Mouse (Mus musculus) urinary bladder, postnatal 14 days (tissue): ENCODE measurements around the gene Cnn2.

Source experiments
- DNase-seq: peaks from one replicate; pipeline ENCODE4 v3.0.0; 2021; ENCODE audit warnings: low spot score

Gene Cnn2

DNA sequence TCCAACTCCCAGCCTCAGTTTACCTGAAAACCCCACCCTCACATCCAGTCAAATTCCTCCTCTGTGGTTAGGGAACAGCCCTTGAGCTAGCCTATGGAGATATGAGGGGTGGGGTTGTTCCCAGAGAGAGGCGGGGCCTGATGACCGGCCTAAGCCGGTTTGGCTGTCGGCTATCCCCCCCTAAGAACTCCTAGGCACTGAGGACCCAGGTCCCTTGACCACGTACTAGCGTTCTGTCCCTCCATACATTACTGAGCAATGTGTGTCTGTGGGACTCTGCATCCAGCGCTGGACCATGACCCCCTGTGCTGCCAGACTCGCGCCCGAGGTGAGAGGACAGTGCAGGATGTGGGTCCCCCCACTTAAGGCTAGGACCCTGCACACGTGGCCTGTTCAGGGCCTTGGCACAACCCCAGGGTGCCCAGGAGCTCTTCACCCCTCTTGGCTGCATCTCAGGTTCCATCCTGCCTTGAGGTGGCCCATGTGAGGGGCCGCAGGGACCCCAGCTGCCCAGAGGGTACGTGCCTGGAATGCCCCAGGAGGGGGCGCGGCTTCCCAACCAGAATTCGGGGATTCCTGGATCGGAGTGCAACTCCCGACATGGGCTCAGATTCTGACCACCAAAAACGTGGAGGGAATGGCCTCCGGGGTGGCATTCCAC, 31.2 kb downstream of the Cnn2 start:
- DNase-seq, result no peak

DNA sequence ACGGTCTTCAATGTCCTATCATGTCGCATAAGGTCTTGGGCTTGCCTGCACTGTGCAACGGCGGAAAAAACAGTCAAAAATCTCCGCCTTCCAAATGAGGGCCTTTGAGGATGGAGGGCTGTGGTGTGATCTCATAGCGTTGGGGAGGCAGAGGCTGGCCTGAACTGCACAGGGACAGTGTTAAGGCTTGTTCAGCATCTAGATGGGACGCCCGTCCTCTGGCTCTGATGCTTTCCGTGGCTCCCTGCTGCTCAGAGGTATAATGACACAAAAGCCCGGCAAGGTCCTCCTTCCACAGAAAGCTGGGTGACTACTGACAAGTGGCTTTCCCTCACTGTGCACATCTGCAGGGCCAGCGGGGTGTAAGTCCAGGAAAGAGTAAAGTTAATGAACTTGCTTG, 31.8 kb downstream of the Cnn2 start:
- DNase-seq, result no peak

GRCm38 (mm10) chr10:80020603-80021319, 32.4 kb downstream of the Cnn2 start:
- DNase-seq, result no peak

DNA sequence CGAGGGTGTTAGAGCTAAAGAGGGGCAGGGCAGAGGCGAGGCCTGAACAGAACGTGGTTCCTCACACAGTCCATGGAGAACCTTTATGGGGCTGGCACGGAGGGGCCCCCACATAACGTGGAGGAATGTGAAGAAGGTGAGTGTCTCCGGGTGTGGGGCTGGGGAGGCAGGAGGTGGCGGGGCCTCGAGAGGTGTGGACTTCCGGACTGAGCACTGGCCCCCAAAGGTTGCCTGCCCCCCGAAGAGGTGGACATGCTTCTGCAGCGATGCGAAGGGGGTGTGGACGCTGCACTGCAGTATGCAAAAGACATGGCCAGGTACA, 32.9 kb downstream of the Cnn2 start:
- no peak for DNase-seq

DNA sequence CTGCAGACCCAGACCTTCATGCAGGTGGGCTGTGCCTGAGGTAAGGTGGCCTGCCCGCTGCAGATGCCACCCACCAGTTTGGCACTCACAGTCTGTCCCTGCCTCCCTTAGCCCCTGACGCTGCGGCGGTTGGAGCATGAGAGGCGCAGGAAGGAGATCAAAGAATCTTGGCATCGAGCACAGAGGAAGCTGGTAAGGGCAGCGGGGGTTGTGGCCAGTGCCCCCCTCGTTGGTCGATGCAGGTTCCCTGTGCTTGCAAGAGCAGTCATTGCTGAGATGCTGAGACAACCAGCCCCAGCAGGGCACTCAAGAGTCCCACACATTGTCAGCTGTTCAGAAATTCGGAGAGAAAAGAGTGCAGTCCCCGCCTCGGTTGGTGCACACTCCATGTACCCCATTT, 33.8 kb downstream of the Cnn2 start:
- DNase-seq, result no peak

DNA sequence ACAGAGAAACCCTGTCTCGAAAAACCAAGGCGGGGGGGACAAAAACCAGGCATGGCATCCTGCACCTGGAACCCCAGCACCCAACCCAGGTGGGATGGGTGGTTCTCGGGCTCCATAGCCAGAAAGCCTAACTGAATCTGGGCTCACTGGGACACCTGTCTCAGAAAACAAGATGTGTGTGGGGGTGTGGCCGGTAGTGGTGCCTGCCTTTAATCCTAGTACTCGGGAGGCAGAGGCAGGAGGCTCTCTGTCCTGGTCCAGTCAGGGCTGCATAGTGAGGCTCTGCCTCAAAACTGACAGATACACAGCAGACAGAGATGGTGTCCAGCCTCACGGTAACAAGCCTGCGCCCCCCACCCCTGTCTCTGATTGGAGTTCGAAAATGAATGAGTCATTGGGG, 34.4 kb downstream of the Cnn2 start:
- DNase-seq, result no peak

DNA sequence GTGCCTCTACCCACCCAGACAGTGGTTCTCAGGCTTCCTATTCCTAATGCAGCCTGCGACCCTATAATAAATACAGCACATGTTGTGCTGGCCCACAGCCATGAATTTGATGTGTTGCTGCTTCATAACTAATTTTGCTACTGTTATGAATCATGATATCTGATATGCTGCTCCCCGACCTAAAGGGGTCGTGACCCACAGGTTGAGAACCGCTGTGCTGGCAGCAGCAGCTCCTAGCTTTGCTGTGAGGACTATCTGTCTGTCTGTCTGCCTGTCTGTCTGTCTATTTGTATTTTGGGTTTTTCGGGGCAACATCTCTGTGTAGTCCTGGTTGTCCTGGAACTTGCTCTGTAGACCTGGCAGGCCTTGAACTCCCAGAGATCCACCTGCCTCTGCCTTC, 35.4 kb downstream of the Cnn2 start:
- DNase-seq, result no peak

GRCm38 (mm10) chr10:80024229-80025043, 36.1 kb downstream of the Cnn2 start:
- DNase-seq, result no peak

- no peak for DNase-seq
Measured at GRCm38 (mm10) chr10:80025044-80025347, 36.6 kb downstream of the Cnn2 start.

DNA sequence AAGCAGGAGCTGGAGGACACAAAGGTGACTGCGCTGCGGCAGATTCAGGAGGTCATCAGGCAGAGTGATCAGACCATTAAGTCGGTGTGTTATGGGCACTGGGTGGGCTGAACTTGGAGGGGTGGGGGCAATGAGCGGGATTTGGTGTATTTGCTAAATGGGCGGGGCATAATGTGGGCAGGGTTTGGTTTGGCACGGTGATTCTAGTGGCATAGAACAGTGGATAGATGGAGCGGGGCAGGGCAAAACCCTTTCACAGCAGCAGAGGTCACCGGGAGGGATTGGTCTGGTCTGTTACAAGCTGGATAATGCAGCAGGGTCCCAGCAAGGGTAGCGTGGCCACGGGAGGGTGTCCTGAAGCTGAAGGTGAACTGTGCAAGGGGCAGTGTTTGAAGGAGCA, 37.1 kb downstream of the Cnn2 start:
- DNase-seq, result no peak

- no peak for DNase-seq
Measured at GRCm38 (mm10) chr10:80025889-80026288, 37.5 kb downstream of the Cnn2 start.

- DNase-seq, result no peak
Measured at GRCm38 (mm10) chr10:80027681-80028520, 39.5 kb downstream of the Cnn2 start.

- no peak for DNase-seq
Measured at GRCm38 (mm10) chr10:80028521-80028846, 40.1 kb downstream of the Cnn2 start.

DNA sequence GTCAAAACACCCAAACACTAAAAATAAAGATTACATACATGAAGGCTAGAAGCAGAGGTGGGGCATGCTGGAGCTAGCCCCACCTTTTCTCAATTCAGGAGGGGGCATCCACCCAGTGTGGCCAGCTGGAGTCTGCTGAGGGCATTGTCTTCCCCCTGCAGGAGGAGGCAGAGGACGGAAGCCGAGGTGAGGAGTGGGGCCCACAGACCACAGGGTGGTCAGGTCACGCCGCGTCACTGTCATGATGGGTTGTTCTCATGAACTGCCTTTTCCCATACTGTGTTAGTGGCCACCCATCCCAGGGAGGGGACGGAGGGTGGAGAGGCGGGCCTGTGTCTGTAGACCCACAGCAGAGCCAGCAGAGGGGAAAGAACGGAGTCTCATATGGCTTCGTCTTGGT, 41.8 kb downstream of the Cnn2 start:
- no peak for DNase-seq

DNA sequence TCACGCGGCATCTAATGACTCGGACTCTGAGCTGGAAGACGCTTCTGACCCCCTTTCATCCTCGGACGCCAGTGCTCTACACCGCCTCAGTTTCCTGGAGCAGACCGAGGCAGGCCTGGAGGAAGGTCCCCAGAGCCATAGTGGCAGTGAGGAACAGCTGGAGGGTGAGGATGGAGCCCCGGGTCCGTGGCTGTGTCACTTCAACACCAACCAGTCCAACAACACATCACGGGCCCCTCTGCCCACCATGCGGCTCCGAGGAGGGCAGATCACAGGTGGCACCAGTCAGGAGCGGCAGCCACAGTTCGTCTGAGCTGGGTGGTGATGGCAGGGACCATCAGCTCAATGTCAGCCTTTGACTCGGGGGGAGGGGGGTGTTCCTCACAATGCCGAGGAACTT, 42.4 kb downstream of the Cnn2 start:
- no peak for DNase-seq

GRCm38 (mm10) chr10:80032799-80033480, 44.6 kb downstream of the Cnn2 start:
- DNase-seq, result peak; percentile 83

GRCm38 (mm10) chr10:80033511-80034391, 45.4 kb downstream of the Cnn2 start:
- DNase-seq, result peak; percentile 57

DNA sequence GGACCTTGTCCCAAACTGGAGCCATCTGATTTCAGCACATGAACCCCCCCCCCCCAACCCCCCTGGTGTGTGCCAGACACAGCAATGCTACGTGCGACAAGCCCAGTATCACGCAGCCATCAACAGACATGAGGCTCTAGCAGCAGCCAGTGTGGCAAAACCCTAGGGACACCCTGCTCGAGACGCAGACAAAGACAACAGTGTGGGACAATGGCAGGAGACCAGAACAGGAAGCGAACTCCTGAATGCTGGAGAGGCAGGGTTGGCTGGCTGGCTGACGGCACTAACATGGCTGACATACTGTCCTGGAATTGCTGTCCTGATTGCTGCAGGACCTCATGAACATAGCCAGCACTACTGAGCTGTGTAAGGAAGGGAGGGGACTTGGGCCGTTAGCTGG, 46.8 kb downstream of the Cnn2 start:
- no peak for DNase-seq

- DNase-seq, result no peak
Measured at GRCm38 (mm10) chr10:80035686-80036085, 47.3 kb downstream of the Cnn2 start.

- DNase-seq, result no peak
Measured at GRCm38 (mm10) chr10:80036832-80037231, 48.4 kb downstream of the Cnn2 start.

GRCm38 (mm10) chr10:80039559-80039979, 51.2 kb downstream of the Cnn2 start, which contains the start of gene Polr2e:
TSS of gene Polr2e (minus strand) at chr10:80039795.
- DNase-seq, result peak; percentile 96
